Mouse (Mus musculus) adrenal gland, adult 8-10 months (tissue): ENCODE measurements around the gene Fat3. TPM values are rescaled to one million over a fixed set of nuclear protein-coding genes. Genes with fewer than 3 reads are reported as not detected.

Experiments used
- DNase-seq: peaks from one replicate; pipeline ENCODE4 v3.0.0; 2022
- total RNA-seq, 4 experiments: library from RNA; stranded (reverse); gene quantifications; 2 replicates each; pipeline ENCODE4 v1.2.4; 2022

Gene Fat3
- total RNA-seq, 4 experiments from 2014 or later: 2.4 to 4.1 (median 3.3) TPM

GRCm38 (mm10) chr9:16011382-16011781 is 489.7 kb downstream of the Fat3 start:
- no peak for DNase-seq

- no peak for DNase-seq
Measured at GRCm38 (mm10) chr9:16007516-16007915, 493.6 kb downstream of the Fat3 start.

GRCm38 (mm10) chr9:16002991-16003390 is 498.1 kb downstream of the Fat3 start:
- no peak for DNase-seq

GRCm38 (mm10) chr9:15994762-15995161 is 506.3 kb downstream of the Fat3 start:
- DNase-seq: no peak

- no peak for DNase-seq
Measured at GRCm38 (mm10) chr9:15994177-15994576, 506.9 kb downstream of the Fat3 start.

- DNase-seq: no peak
Measured at GRCm38 (mm10) chr9:15992158-15992846, 508.8 kb downstream of the Fat3 start.

GRCm38 (mm10) chr9:15978317-15978716 is 522.8 kb downstream of the Fat3 start:
- no peak for DNase-seq

GRCm38 (mm10) chr9:15976959-15977663 is 524.0 kb downstream of the Fat3 start:
- no peak for DNase-seq

GRCm38 (mm10) chr9:15975999-15976398 is 525.1 kb downstream of the Fat3 start:
- DNase-seq: no peak

- DNase-seq: no peak
Measured at GRCm38 (mm10) chr9:15972201-15972600, 528.9 kb downstream of the Fat3 start.

GRCm38 (mm10) chr9:15971393-15971792 is 529.7 kb downstream of the Fat3 start:
- DNase-seq: no peak

GRCm38 (mm10) chr9:15964198-15964597 is 536.9 kb downstream of the Fat3 start:
- DNase-seq: peak; percentile 54

GRCm38 (mm10) chr9:15962886-15963285 is 538.2 kb downstream of the Fat3 start:
- no peak for DNase-seq

- DNase-seq: no peak
Measured at GRCm38 (mm10) chr9:15958224-15958787, 542.8 kb downstream of the Fat3 start.

- no peak for DNase-seq
Measured at GRCm38 (mm10) chr9:15957816-15958215, 543.3 kb downstream of the Fat3 start.

- DNase-seq: no peak
Measured at GRCm38 (mm10) chr9:15955147-15955782, 545.8 kb downstream of the Fat3 start.

- no peak for DNase-seq
Measured at GRCm38 (mm10) chr9:15954338-15954704, 546.8 kb downstream of the Fat3 start.

GRCm38 (mm10) chr9:15953585-15954337 is 547.3 kb downstream of the Fat3 start:
- no peak for DNase-seq

- DNase-seq: no peak
Measured at GRCm38 (mm10) chr9:15948086-15948485, 553.0 kb downstream of the Fat3 start.

GRCm38 (mm10) chr9:15944182-15944581 is 556.9 kb downstream of the Fat3 start:
- DNase-seq: no peak

- no peak for DNase-seq
Measured at GRCm38 (mm10) chr9:15943486-15944153, 557.5 kb downstream of the Fat3 start.

GRCm38 (mm10) chr9:15941818-15942217 is 559.3 kb downstream of the Fat3 start:
- DNase-seq: no peak
